Mouse (Mus musculus) midbrain, embryonic 16.5 days (tissue): ENCODE data around the gene Bcr. TPM values are rescaled to one million over a fixed set of nuclear protein-coding genes. Genes with fewer than 3 reads are reported as not detected.

Experiments used
- ATAC-seq: fragments of 200-750 bp; cut with Nextera tagmentation; 2 replicates; pipeline ENCODE4 v1.8.0; 2017; ENCODE audit warnings: moderate TSS enrichment
- H3K27ac ChIP-seq: fragments of 300-500 bp; sonication (generic); 2 replicates; pipeline ENCODE4 v1.5.1; 2014; ENCODE audit warnings: mild to moderate bottlenecking, low read length, mixed read lengths
- H3K27me3 ChIP-seq: fragments of 300-500 bp; sonication (generic); 2 replicates; pipeline ENCODE4 v1.6.1; 2014; ENCODE audit warnings: low read depth, low read length, mixed read lengths; ENCODE audit not compliant: control insufficient read depth, insufficient read depth
- H3K36me3 ChIP-seq: fragments of 300-500 bp; sonication (generic); 2 replicates; pipeline ENCODE4 v1.6.1; 2014; ENCODE audit warnings: mild to moderate bottlenecking, low read length, moderate library complexity, mixed read lengths; ENCODE audit not compliant: control insufficient read depth, insufficient read depth
- H3K4me1 ChIP-seq: fragments of 300-500 bp; sonication (generic); 2 replicates; pipeline ENCODE4 v1.6.1; 2014; ENCODE audit warnings: mild to moderate bottlenecking, low read length, mixed read lengths; ENCODE audit not compliant: control insufficient read depth, insufficient read depth
- H3K4me2 ChIP-seq: fragments of 300-500 bp; sonication (generic); 2 replicates; pipeline ENCODE4 v1.6.1; 2014; ENCODE audit warnings: mild to moderate bottlenecking, low read length, mixed read lengths
- H3K4me3 ChIP-seq: fragments of 300-500 bp; sonication (generic); 2 replicates; pipeline ENCODE4 v1.5.1; 2014; ENCODE audit warnings: low read depth, mild to moderate bottlenecking, low read length, moderate library complexity, mixed read lengths
- H3K9ac ChIP-seq: fragments of 300-500 bp; sonication (generic); 2 replicates; pipeline ENCODE4 v1.6.1; 2014; ENCODE audit warnings: low read depth, low read length, mixed read lengths
- H3K9me3 ChIP-seq: fragments of 300-500 bp; sonication (generic); replicated peaks from 2 replicates; pipeline ENCODE4 v1.6.1; 2014; ENCODE audit warnings: mild to moderate bottlenecking, low read length, mixed read lengths; ENCODE audit not compliant: control insufficient read depth, poor library complexity, severe bottlenecking
- WGBS: fragments of 180-500 bp; shearing (Covaris S2); extraction: QIAGEN DNeasy Blood & Tissue Kit; methylation state at CpG from one replicate; pipeline ENCODE4 v1.1.7; 2014; 5-methylcytosine and 5-hydroxymethylcytosine counted together
- polyA plus RNA-seq: library from polyadenylated mRNA; unstranded; fragments of >200 nt; fragmentation: Nextera tagmentation; extraction: Ambion mirVana; gene quantifications from 2 replicates; pipeline ENCODE4 v1.2.1, GENCODE M21; 2015

Gene Bcr
- polyA plus RNA-seq, 1 experiment from 2014 or later = 12.4 TPM

- Histone ChIP-seq H3K4me2 (no peak overlapping the region), H3K36me3 (peaks cover 23% of the 10 kb centered on the region), H3K27ac (no peak overlapping the region), H3K4me1 (no peaks in the 10 kb centered on the region), H3K9ac (no peak overlapping the region), H3K27me3 (no peaks in the 10 kb centered on the region), H3K4me3 (no peak overlapping the region), H3K9me3 (no peaks in the 10 kb centered on the region)
- ATAC-seq = no peak
- 88% methylated on average over 10 of the region's 10 CpGs for WGBS
Observed at GRCm38 (mm10) chr10:75146619-75147018, 86.2 kb downstream of the Bcr start.

GRCm38 (mm10) chr10:75148295-75148694, 87.9 kb downstream of the Bcr start:
- WGBS = 17% methylated on average over 6 of the region's 6 CpGs

GRCm38 (mm10) chr10:75150361-75150760, 90.0 kb downstream of the Bcr start:
- no peak overlapping the region for H3K4me2 ChIP-seq
- ATAC-seq = no peak
- H3K9ac ChIP-seq = no peak overlapping the region
- WGBS = 70% methylated on average over 5 of the region's 5 CpGs
- no peaks in the 10 kb centered on the region for H3K9me3 ChIP-seq
- H3K4me3 ChIP-seq = no peak overlapping the region
- H3K36me3 ChIP-seq = peaks cover 27% of the 10 kb centered on the region
- no peak overlapping the region for H3K27ac ChIP-seq
- no peaks in the 10 kb centered on the region for H3K27me3 ChIP-seq
- no peaks in the 10 kb centered on the region for H3K4me1 ChIP-seq

More at GRCm38 (mm10) chr10:75148295-75148694, 87.9 kb downstream of the Bcr start:
- H3K9me3 ChIP-seq = no peaks in the 10 kb centered on the region
- no peak for ATAC-seq
- H3K4me2 ChIP-seq = no peak overlapping the region
- no peak overlapping the region for H3K9ac ChIP-seq
- H3K27me3 ChIP-seq = no peaks in the 10 kb centered on the region
- no peak overlapping the region for H3K4me3 ChIP-seq
- peaks cover 24% of the 10 kb centered on the region for H3K36me3 ChIP-seq
- no peak overlapping the region for H3K27ac ChIP-seq
- no peaks in the 10 kb centered on the region for H3K4me1 ChIP-seq

GRCm38 (mm10) chr10:75151311-75151710, 90.9 kb downstream of the Bcr start:
- peak; percentile 79 for ATAC-seq
- H3K27ac ChIP-seq = no peak overlapping the region
- no peaks in the 10 kb centered on the region for H3K4me1 ChIP-seq
- peaks cover 31% of the 10 kb centered on the region for H3K36me3 ChIP-seq
- H3K4me3 ChIP-seq = no peak overlapping the region
- no peak overlapping the region for H3K9ac ChIP-seq
- no peaks in the 10 kb centered on the region for H3K27me3 ChIP-seq
- no peak overlapping the region for H3K4me2 ChIP-seq
- no peaks in the 10 kb centered on the region for H3K9me3 ChIP-seq

- 83% methylated on average over 6 of the region's 6 CpGs for WGBS
- Histone ChIP-seq H3K27ac (no peak overlapping the region), H3K9ac (no peak overlapping the region), H3K9me3 (no peaks in the 10 kb centered on the region), H3K4me3 (no peak overlapping the region), H3K4me2 (no peak overlapping the region), H3K36me3 (peaks cover 45% of the 10 kb centered on the region), H3K27me3 (no peaks in the 10 kb centered on the region), H3K4me1 (no peaks in the 10 kb centered on the region)
- ATAC-seq = no peak
Observed at GRCm38 (mm10) chr10:75156835-75157234, 96.4 kb downstream of the Bcr start.

GRCm38 (mm10) chr10:75157713-75158112, 97.3 kb downstream of the Bcr start:
- Histone ChIP-seq H3K27me3 (no peaks in the 10 kb centered on the region), H3K4me2 (no peak overlapping the region), H3K36me3 (peaks cover 46% of the 10 kb centered on the region), H3K4me3 (no peak overlapping the region), H3K27ac (no peak overlapping the region), H3K9me3 (no peaks in the 10 kb centered on the region), H3K9ac (no peak overlapping the region), H3K4me1 (no peaks in the 10 kb centered on the region)
- WGBS = 93% methylated on average over 8 of the region's 8 CpGs
- no peak for ATAC-seq

GRCm38 (mm10) chr10:75158356-75158755, 98.0 kb downstream of the Bcr start:
- Histone ChIP-seq H3K27ac (no peak overlapping the region), H3K36me3 (peaks cover 48% of the 10 kb centered on the region), H3K9me3 (no peaks in the 10 kb centered on the region), H3K4me3 (no peak overlapping the region), H3K4me1 (no peaks in the 10 kb centered on the region), H3K27me3 (no peaks in the 10 kb centered on the region), H3K9ac (no peak overlapping the region), H3K4me2 (no peak overlapping the region)
- ATAC-seq = no peak
- 64% methylated on average over 1 of the region's 1 CpGs for WGBS

- no peak overlapping the region for H3K27ac ChIP-seq
- H3K36me3 ChIP-seq = peaks cover 37% of the 10 kb centered on the region
- no peak overlapping the region for H3K9ac ChIP-seq
- ATAC-seq = 0 out of 2 replicates have a peak, but pooled peaks have one; percentile 9
- H3K4me2 ChIP-seq = no peak overlapping the region
- H3K4me3 ChIP-seq = no peak overlapping the region
- H3K27me3 ChIP-seq = no peaks in the 10 kb centered on the region
- H3K9me3 ChIP-seq = no peaks in the 10 kb centered on the region
- no peaks in the 10 kb centered on the region for H3K4me1 ChIP-seq
- 75% methylated on average over 10 of the region's 10 CpGs for WGBS
Observed at GRCm38 (mm10) chr10:75160171-75160900, 99.9 kb downstream of the Bcr start.

- no peaks in the 10 kb centered on the region for H3K27me3 ChIP-seq
- no peaks in the 10 kb centered on the region for H3K9me3 ChIP-seq
- H3K27ac ChIP-seq = no peak overlapping the region
- ATAC-seq = no peak
- H3K9ac ChIP-seq = no peak overlapping the region
- 72% methylated on average over 10 of the region's 10 CpGs for WGBS
- H3K4me1 ChIP-seq = no peaks in the 10 kb centered on the region
- H3K4me2 ChIP-seq = no peak overlapping the region
- peaks cover 21% of the 10 kb centered on the region for H3K36me3 ChIP-seq
- H3K4me3 ChIP-seq = no peak overlapping the region
Observed at GRCm38 (mm10) chr10:75165825-75166481, 105.6 kb downstream of the Bcr start.
